Mouse (Mus musculus) kidney, postnatal 36 days (tissue): ENCODE data around the gene Ephx3.
"Not testable (repeated sequence)": the region's sequence is repeated elsewhere in the genome, so short reads cannot be mapped to it uniquely, and the experiment has no call there.

Experiments
- DNase-seq, 2 experiments: peaks; one replicate each; pipeline ENCODE4 v3.0.0; 2021 to 2022; ENCODE audit warnings: mixed read lengths in 2 of 2

Gene Ephx3

GRCm38 (mm10) chr17:32188863-32189636 lies at the start of gene Ephx3:
Gene Ephx3 (minus strand): TSS chr17:32189549.
- DNase-seq, result no peak

- DNase-seq, result no peak
Observed at GRCm38 (mm10) chr17:32238589-32238988, 49.2 kb upstream of the Ephx3 start.

- DNase-seq, result peak; percentile 31 to 65
Observed at GRCm38 (mm10) chr17:32235534-32236191, 46.3 kb upstream of the Ephx3 start.

- no peak for DNase-seq
Observed at GRCm38 (mm10) chr17:32233174-32233573, 43.8 kb upstream of the Ephx3 start.

GRCm38 (mm10) chr17:32229256-32229655 lies 39.9 kb upstream of the Ephx3 start:
- no peak for DNase-seq

GRCm38 (mm10) chr17:32220873-32221272 lies 31.5 kb upstream of the Ephx3 start:
- peak in 1 of 2 experiments; percentile 48 for DNase-seq

- peak in 1 of 2 experiments; percentile 26 for DNase-seq
Observed at GRCm38 (mm10) chr17:32215587-32215986, 26.2 kb upstream of the Ephx3 start.

GRCm38 (mm10) chr17:32211554-32211953 lies 22.2 kb upstream of the Ephx3 start:
- not testable (repeated sequence) for DNase-seq

- DNase-seq, result peak; percentile 49 to 85
Observed at GRCm38 (mm10) chr17:32209752-32210151, 20.4 kb upstream of the Ephx3 start.

GRCm38 (mm10) chr17:32209144-32209543 lies 19.8 kb upstream of the Ephx3 start:
- peak in 1 of 2 experiments; percentile 12 for DNase-seq

GRCm38 (mm10) chr17:32207586-32208245 lies 18.4 kb upstream of the Ephx3 start:
- peak; percentile 44 to 58 for DNase-seq

- DNase-seq, result peak in 1 of 2 experiments; percentile 25
Observed at GRCm38 (mm10) chr17:32205345-32205744, 16.0 kb upstream of the Ephx3 start.

GRCm38 (mm10) chr17:32202972-32203371 lies 13.6 kb upstream of the Ephx3 start:
- no peak for DNase-seq

GRCm38 (mm10) chr17:32201086-32201485 lies 11.7 kb upstream of the Ephx3 start:
- DNase-seq, result no peak

- no peak for DNase-seq
Observed at GRCm38 (mm10) chr17:32199796-32200195, 10.4 kb upstream of the Ephx3 start.

GRCm38 (mm10) chr17:32197156-32197555 lies 7.8 kb upstream of the Ephx3 start:
- no peak for DNase-seq

GRCm38 (mm10) chr17:32195725-32196124 lies 6.4 kb upstream of the Ephx3 start:
- no peak for DNase-seq

GRCm38 (mm10) chr17:32193010-32193409 lies 3.7 kb upstream of the Ephx3 start:
- DNase-seq, result no peak

GRCm38 (mm10) chr17:32189850-32190249 lies 501 bp upstream of the Ephx3 start:
- peak in 1 of 2 experiments; percentile 21 for DNase-seq

- DNase-seq, result no peak
Observed at GRCm38 (mm10) chr17:32183017-32183416, 6.3 kb downstream of the Ephx3 start.

GRCm38 (mm10) chr17:32179621-32180491 lies 9.5 kb downstream of the Ephx3 start:
- peak in 1 of 2 experiments; percentile 14 for DNase-seq

GRCm38 (mm10) chr17:32176919-32177318 lies 12.4 kb downstream of the Ephx3 start:
- no peak for DNase-seq
